ENCODE assay signal across 14 mouse cellular contexts in the genomic region with DNA sequence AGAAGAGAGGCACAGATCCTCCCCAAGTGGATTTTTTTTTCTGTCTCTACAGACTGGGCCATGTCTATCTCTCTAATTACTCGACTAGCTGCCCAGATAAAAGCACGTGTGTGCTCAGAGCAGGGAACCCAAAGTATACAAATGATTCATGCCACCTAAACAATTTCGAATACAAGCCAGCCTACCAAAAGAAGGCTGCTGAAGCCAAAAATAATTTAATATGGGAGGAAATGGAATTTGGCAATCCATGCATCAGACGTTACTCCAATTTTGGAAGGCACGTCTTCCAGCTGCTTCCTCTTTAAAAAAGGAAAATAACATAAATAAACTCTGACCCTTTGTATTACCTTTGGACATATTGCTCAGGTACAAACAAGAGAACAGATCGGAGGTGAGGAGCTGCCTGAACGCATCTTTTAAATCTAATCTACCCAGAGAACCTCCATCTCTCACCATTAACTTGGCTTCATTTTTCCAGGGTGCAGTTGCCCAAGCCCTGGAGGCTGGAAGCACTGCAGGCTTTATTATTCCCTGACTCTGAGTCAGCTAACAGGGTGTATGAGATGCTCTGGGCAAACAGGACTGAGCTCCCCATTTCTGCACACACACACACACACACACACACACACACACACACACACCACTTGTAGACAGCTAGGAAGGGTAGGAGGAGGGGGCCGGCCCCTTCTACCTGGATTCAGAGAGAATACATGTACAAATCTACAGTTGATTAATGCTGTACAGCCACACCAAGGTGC.
DNase-seq lines count a peak whose midpoint lies in the region; ATAC-seq and TF ChIP-seq lines count a peak whose summit lies in the region.
"Had no signal": no experiment of that assay in that cellular context is flagged by ENCODE, and none has a peak within 500 bp of the region (broad histone marks: within the 10 kb centered on the region; RNA-seq: fewer than 3 reads in every experiment).

No protein-coding gene starts in this region.

- no peak overlapping the region for H3K9ac ChIP-seq in kidney, postnatal 0 days (ENCODE audit: low read depth, low read length)
- H3K9ac ChIP-seq in limb, embryonic 15.5 days: no peak overlapping the region
- no peak overlapping the region for H3K9ac ChIP-seq in forebrain, embryonic 16.5 days (replicated peaks; ENCODE audit: low read depth, low read length)

- H3K27ac ChIP-seq in kidney, postnatal 0 days: peak overlapping the region; percentile 9; the same call in 1 of the 2 replicates
- H3K27ac ChIP-seq in limb, embryonic 15.5 days: no peak overlapping the region
- H3K27ac ChIP-seq in forebrain, embryonic 16.5 days (ENCODE audit: low read length): no peak overlapping the region
- H3K27ac ChIP-seq: embryonic facial prominence, embryonic 13.5 days had no signal

- H3K36me3 ChIP-seq in kidney, postnatal 0 days (ENCODE audit: insufficient read depth, low read length): no peaks in the 10 kb centered on the region
- no peaks in the 10 kb centered on the region for H3K36me3 ChIP-seq in limb, embryonic 15.5 days
- no peaks in the 10 kb centered on the region for H3K36me3 ChIP-seq in forebrain, embryonic 16.5 days (ENCODE audit: control insufficient read depth, insufficient read depth)
- H3K36me3 ChIP-seq: embryonic facial prominence, embryonic 13.5 days had no signal

- 43% methylated on average over 8 of the region's 8 CpGs for WGBS in kidney, postnatal 0 days
- WGBS in limb, embryonic 15.5 days: 40% methylated on average over 8 of the region's 8 CpGs
- WGBS in forebrain, embryonic 16.5 days: 66% methylated on average over 8 of the region's 8 CpGs

- ATAC-seq in kidney, postnatal 0 days (replicated peaks; ENCODE audit: low FRiP score, low read depth): no peak
- no peak for ATAC-seq in limb, embryonic 15.5 days (ENCODE audit: insufficient number of reproducible peaks, low FRiP score, low TSS enrichment, low read depth)
- ATAC-seq in forebrain, embryonic 16.5 days: no peak

- no peak for TF ChIP-seq CTCF in kidney, postnatal 0 days (IDR thresholded peaks at IDR 0.05; ENCODE audit: low read depth)

- H3K4me1 ChIP-seq in kidney, postnatal 0 days (replicated peaks; ENCODE audit: insufficient read depth, low read length): peaks cover 4% of the 10 kb centered on the region; the same call in 1 of the 2 replicates
- peaks cover 21% of the 10 kb centered on the region for H3K4me1 ChIP-seq in limb, embryonic 15.5 days
- peaks cover 7% of the 10 kb centered on the region; the same call in 1 of the 2 replicates for H3K4me1 ChIP-seq in forebrain, embryonic 16.5 days (replicated peaks; ENCODE audit: control insufficient read depth, insufficient read depth, low read length)
- H3K4me1 ChIP-seq: megakaryocyte, embryonic 14.5 days had no signal

- H3K4me3 ChIP-seq in kidney, postnatal 0 days (replicated peaks; ENCODE audit: low read depth, low read length): peak overlapping the region; percentile 44
- H3K4me3 ChIP-seq in limb, embryonic 15.5 days: no peak overlapping the region; the same call in 1 of the 2 replicates
- no peak overlapping the region for H3K4me3 ChIP-seq in forebrain, embryonic 16.5 days (replicated peaks; ENCODE audit: low read length)
- H3K4me3 ChIP-seq: megakaryocyte, embryonic 14.5 days had no signal

- no peaks in the 10 kb centered on the region for H3K9me3 ChIP-seq in kidney, postnatal 0 days (replicated peaks; ENCODE audit: low read length)
- no peaks in the 10 kb centered on the region for H3K9me3 ChIP-seq in limb, embryonic 15.5 days
- no peaks in the 10 kb centered on the region for H3K9me3 ChIP-seq in forebrain, embryonic 16.5 days (ENCODE audit: control insufficient read depth, low read length)
- H3K9me3 ChIP-seq: embryonic facial prominence, embryonic 13.5 days had no signal

- no peaks in the 10 kb centered on the region for H3K27me3 ChIP-seq in kidney, postnatal 0 days (ENCODE audit: insufficient read depth, low read length)
- no peaks in the 10 kb centered on the region for H3K27me3 ChIP-seq in limb, embryonic 15.5 days
- no peaks in the 10 kb centered on the region for H3K27me3 ChIP-seq in forebrain, embryonic 16.5 days (replicated peaks; ENCODE audit: control insufficient read depth, insufficient read depth, low read length)
- H3K27me3 ChIP-seq: embryonic facial prominence, embryonic 13.5 days had no signal

- peak; percentile 88 for DNase-seq in heart, adult 11 months
- no peak for DNase-seq in heart, adult 8-10 months (ENCODE audit: low spot score)
- DNase-seq in kidney, postnatal 0 days (ENCODE audit: low spot score): no peak
- no peak for DNase-seq in kidney, postnatal 36 days
- DNase-seq in MN1 (ENCODE audit: low spot score): peak; percentile 12
- no peak for DNase-seq in adrenal gland, postnatal 4 days (ENCODE audit: low spot score in 2 of 2)
- DNase-seq: adrenal gland, postnatal 10 days; cerebellum, adult 8-10 months; kidney, adult 11 months; thymus, postnatal 4 days had no signal

- peak overlapping the region; percentile 62 for H3K4me2 ChIP-seq in kidney, postnatal 0 days (ENCODE audit: low read length)
- H3K4me2 ChIP-seq in limb, embryonic 15.5 days: peak overlapping the region; percentile 15; the same call in 1 of the 2 replicates
- no peak overlapping the region for H3K4me2 ChIP-seq in forebrain, embryonic 16.5 days (ENCODE audit: low read length)

Comparison
In these comparisons a context has a peak if more than half of its experiments do, and no peak if none do; other contexts are left out.
1. DNase-seq: peak in heart, adult 11 months (single experiment) and MN1 (single experiment); none in heart, adult 8-10 months (single experiment), kidney, postnatal 0 days (single experiment), kidney, postnatal 36 days (0 of 2) and adrenal gland, postnatal 4 days (0 of 2).